Mouse (Mus musculus) heart, embryonic 15.5 days (tissue): ENCODE measurements around the gene Tbxas1. TPM values are rescaled to one million over a fixed set of nuclear protein-coding genes. Genes with fewer than 3 reads are reported as not detected.

Experiments used
- ATAC-seq: fragments of 200-750 bp; cut with Nextera tagmentation; replicated peaks from 2 replicates; pipeline ENCODE4 v1.8.0; 2017; ENCODE audit warnings: low read depth, moderate TSS enrichment; ENCODE audit not compliant: insufficient number of reproducible peaks, insufficient read depth, low FRiP score
- H3K27ac ChIP-seq: fragments of 300-500 bp; sonication (generic); 2 replicates; pipeline ENCODE4 v1.5.1; 2015; ENCODE audit warnings: mild to moderate bottlenecking, inconsistent platforms
- H3K27me3 ChIP-seq: fragments of 300-500 bp; sonication (generic); 2 replicates; pipeline ENCODE4 v1.6.1; 2015; ENCODE audit warnings: inconsistent platforms
- H3K36me3 ChIP-seq: fragments of 300-500 bp; sonication (generic); 2 replicates; pipeline ENCODE4 v1.6.1; 2015; ENCODE audit warnings: mild to moderate bottlenecking, inconsistent platforms
- H3K4me1 ChIP-seq: fragments of 300-500 bp; sonication (generic); replicated peaks from 2 replicates; pipeline ENCODE4 v1.6.1; 2015; ENCODE audit warnings: inconsistent platforms
- H3K4me2 ChIP-seq: fragments of 300-500 bp; sonication (generic); 2 replicates; pipeline ENCODE4 v1.6.1; 2015; ENCODE audit warnings: inconsistent platforms, mild to moderate bottlenecking, moderate library complexity
- H3K4me3 ChIP-seq: fragments of 300-500 bp; sonication (generic); 2 replicates; pipeline ENCODE4 v1.5.1; 2015; ENCODE audit warnings: mild to moderate bottlenecking, inconsistent platforms
- H3K9ac ChIP-seq: fragments of 300-500 bp; sonication (generic); 2 replicates; pipeline ENCODE4 v1.6.1; 2015; ENCODE audit warnings: mild to moderate bottlenecking, inconsistent platforms
- H3K9me3 ChIP-seq: fragments of 300-500 bp; sonication (generic); replicated peaks from 2 replicates; pipeline ENCODE4 v1.6.1; 2016; ENCODE audit warnings: inconsistent platforms
- WGBS: fragments of 180-500 bp; shearing (Covaris S2); methylation state at CpG from one replicate; pipeline ENCODE4 v1.1.7; 2015; ENCODE audit warnings: mixed read lengths; 5-methylcytosine and 5-hydroxymethylcytosine counted together
- polyA plus RNA-seq: library from polyadenylated mRNA; unstranded; fragments of >200 nt; fragmentation: Nextera tagmentation; extraction: Ambion mirVana; gene quantifications from 2 replicates; pipeline ENCODE4 v1.2.1, GENCODE M21; 2015

Tbxas1 gene
- polyA plus RNA-seq, 1 experiment from 2014 or later: 1.5 TPM

GRCm38 (mm10) chr6:38982071-38982470 lies 106.9 kb downstream of the Tbxas1 start:
- 84% methylated on average over 8 of the region's 8 CpGs for WGBS
- Histone ChIP-seq H3K36me3 (no peaks in the 10 kb centered on the region), H3K4me1 (peaks cover 3% of the 10 kb centered on the region; the same call in 1 of the 2 replicates), H3K27ac (no peak overlapping the region), H3K4me2 (no peak overlapping the region), H3K9ac (no peak overlapping the region), H3K9me3 (no peaks in the 10 kb centered on the region), H3K4me3 (no peak overlapping the region), H3K27me3 (no peaks in the 10 kb centered on the region)
- ATAC-seq: no peak

GRCm38 (mm10) chr6:38982656-38983055 lies 107.5 kb downstream of the Tbxas1 start:
- Histone ChIP-seq H3K9ac (no peak overlapping the region), H3K9me3 (no peaks in the 10 kb centered on the region), H3K4me3 (no peak overlapping the region), H3K4me2 (no peak overlapping the region), H3K36me3 (no peaks in the 10 kb centered on the region), H3K27me3 (no peaks in the 10 kb centered on the region), H3K4me1 (peaks cover 3% of the 10 kb centered on the region; the same call in 1 of the 2 replicates), H3K27ac (no peak overlapping the region)
- WGBS: 62% methylated on average over 4 of the region's 4 CpGs
- ATAC-seq: no peak

- Histone ChIP-seq H3K4me3 (no peak overlapping the region), H3K36me3 (no peaks in the 10 kb centered on the region), H3K9ac (no peak overlapping the region), H3K4me1 (peaks cover 3% of the 10 kb centered on the region; the same call in 1 of the 2 replicates), H3K9me3 (no peaks in the 10 kb centered on the region), H3K27me3 (no peaks in the 10 kb centered on the region), H3K4me2 (no peak overlapping the region), H3K27ac (no peak overlapping the region)
- 49% methylated on average over 7 of the region's 7 CpGs for WGBS
- ATAC-seq: no peak
Observed at GRCm38 (mm10) chr6:38983060-38983459, 107.9 kb downstream of the Tbxas1 start.

- H3K36me3 ChIP-seq: no peaks in the 10 kb centered on the region
- no peak overlapping the region for H3K9ac ChIP-seq
- no peak overlapping the region for H3K4me2 ChIP-seq
- H3K9me3 ChIP-seq: no peaks in the 10 kb centered on the region
- 78% methylated on average over 2 of the region's 2 CpGs for WGBS
- H3K4me3 ChIP-seq: no peak overlapping the region
- H3K4me1 ChIP-seq: peaks cover 3% of the 10 kb centered on the region; the same call in 1 of the 2 replicates
- no peaks in the 10 kb centered on the region for H3K27me3 ChIP-seq
- ATAC-seq: no peak
- H3K27ac ChIP-seq: no peak overlapping the region
Observed at GRCm38 (mm10) chr6:38984626-38985025, 109.4 kb downstream of the Tbxas1 start.

GRCm38 (mm10) chr6:38986641-38987040 lies 111.4 kb downstream of the Tbxas1 start:
- 65% methylated on average over 10 of the region's 10 CpGs for WGBS
- no peak for ATAC-seq
- Histone ChIP-seq H3K4me2 (no peak overlapping the region), H3K4me1 (peaks cover 3% of the 10 kb centered on the region; the same call in 1 of the 2 replicates), H3K9me3 (no peaks in the 10 kb centered on the region), H3K9ac (no peak overlapping the region), H3K4me3 (no peak overlapping the region), H3K36me3 (no peaks in the 10 kb centered on the region), H3K27ac (no peak overlapping the region), H3K27me3 (no peaks in the 10 kb centered on the region)

GRCm38 (mm10) chr6:38992016-38992415 lies 116.8 kb downstream of the Tbxas1 start:
- Histone ChIP-seq H3K36me3 (no peaks in the 10 kb centered on the region), H3K9me3 (no peaks in the 10 kb centered on the region), H3K27me3 (no peaks in the 10 kb centered on the region), H3K4me1 (no peaks in the 10 kb centered on the region), H3K27ac (no peak overlapping the region), H3K4me2 (no peak overlapping the region), H3K4me3 (no peak overlapping the region), H3K9ac (no peak overlapping the region)
- ATAC-seq: no peak
- WGBS: 50% methylated on average over 4 of the region's 4 CpGs

- Histone ChIP-seq H3K27me3 (no peaks in the 10 kb centered on the region), H3K4me2 (no peak overlapping the region), H3K4me3 (no peak overlapping the region), H3K9ac (no peak overlapping the region), H3K4me1 (no peaks in the 10 kb centered on the region), H3K36me3 (no peaks in the 10 kb centered on the region), H3K9me3 (no peaks in the 10 kb centered on the region), H3K27ac (no peak overlapping the region)
- 55% methylated on average over 3 of the region's 3 CpGs for WGBS
- ATAC-seq: no peak
Observed at GRCm38 (mm10) chr6:38995774-38996173, 120.6 kb downstream of the Tbxas1 start.

- Histone ChIP-seq H3K4me1 (no peaks in the 10 kb centered on the region), H3K27me3 (no peaks in the 10 kb centered on the region), H3K4me3 (no peak overlapping the region), H3K4me2 (no peak overlapping the region), H3K9me3 (no peaks in the 10 kb centered on the region), H3K27ac (no peak overlapping the region), H3K9ac (no peak overlapping the region), H3K36me3 (no peaks in the 10 kb centered on the region)
- 76% methylated on average over 4 of the region's 4 CpGs for WGBS
- ATAC-seq: no peak
Observed at GRCm38 (mm10) chr6:38997838-38998237, 122.6 kb downstream of the Tbxas1 start.

- H3K9ac ChIP-seq: no peak overlapping the region
- 67% methylated on average over 7 of the region's 7 CpGs for WGBS
- no peak overlapping the region for H3K27ac ChIP-seq
- no peak for ATAC-seq
- no peaks in the 10 kb centered on the region for H3K36me3 ChIP-seq
- no peak overlapping the region for H3K4me3 ChIP-seq
- no peaks in the 10 kb centered on the region for H3K9me3 ChIP-seq
- H3K4me1 ChIP-seq: 0 out of 2 replicates have a peak, but pooled peaks cover 2% of the 10 kb centered on the region
- H3K4me2 ChIP-seq: no peak overlapping the region
- H3K27me3 ChIP-seq: no peaks in the 10 kb centered on the region
Observed at GRCm38 (mm10) chr6:39003126-39003525, 127.9 kb downstream of the Tbxas1 start.

- Histone ChIP-seq H3K4me3 (no peak overlapping the region), H3K27me3 (no peaks in the 10 kb centered on the region), H3K9ac (no peak overlapping the region), H3K36me3 (no peaks in the 10 kb centered on the region), H3K27ac (no peak overlapping the region), H3K4me2 (no peak overlapping the region), H3K9me3 (no peaks in the 10 kb centered on the region), H3K4me1 (0 out of 2 replicates have a peak, but pooled peaks cover 2% of the 10 kb centered on the region)
- no peak for ATAC-seq
- WGBS: 72% methylated on average over 12 of the region's 12 CpGs
Observed at GRCm38 (mm10) chr6:39004003-39004473, 128.8 kb downstream of the Tbxas1 start.

- Histone ChIP-seq H3K27me3 (no peaks in the 10 kb centered on the region), H3K27ac (no peak overlapping the region), H3K36me3 (no peaks in the 10 kb centered on the region), H3K9me3 (no peaks in the 10 kb centered on the region), H3K4me1 (0 out of 2 replicates have a peak, but pooled peaks cover 2% of the 10 kb centered on the region), H3K4me3 (no peak overlapping the region), H3K4me2 (no peak overlapping the region), H3K9ac (no peak overlapping the region)
- WGBS: 76% methylated on average over 20 of the region's 20 CpGs
- no peak for ATAC-seq
Observed at GRCm38 (mm10) chr6:39005267-39005944, 130.2 kb downstream of the Tbxas1 start.
